Mouse (Mus musculus): Measurements from ENCODE around the gene Sesn1. TPM values are rescaled to one million over a fixed set of nuclear protein-coding genes. Genes with fewer than 3 reads are reported as not detected.
"Not testable (repeated sequence)": the region's sequence is repeated elsewhere in the genome, so short reads cannot be mapped to it uniquely, and the experiment has no call there.

The Sesn1 gene
- polyA plus RNA-seq, 1 experiment from 2014 or later, result 55.3 TPM

DNA sequence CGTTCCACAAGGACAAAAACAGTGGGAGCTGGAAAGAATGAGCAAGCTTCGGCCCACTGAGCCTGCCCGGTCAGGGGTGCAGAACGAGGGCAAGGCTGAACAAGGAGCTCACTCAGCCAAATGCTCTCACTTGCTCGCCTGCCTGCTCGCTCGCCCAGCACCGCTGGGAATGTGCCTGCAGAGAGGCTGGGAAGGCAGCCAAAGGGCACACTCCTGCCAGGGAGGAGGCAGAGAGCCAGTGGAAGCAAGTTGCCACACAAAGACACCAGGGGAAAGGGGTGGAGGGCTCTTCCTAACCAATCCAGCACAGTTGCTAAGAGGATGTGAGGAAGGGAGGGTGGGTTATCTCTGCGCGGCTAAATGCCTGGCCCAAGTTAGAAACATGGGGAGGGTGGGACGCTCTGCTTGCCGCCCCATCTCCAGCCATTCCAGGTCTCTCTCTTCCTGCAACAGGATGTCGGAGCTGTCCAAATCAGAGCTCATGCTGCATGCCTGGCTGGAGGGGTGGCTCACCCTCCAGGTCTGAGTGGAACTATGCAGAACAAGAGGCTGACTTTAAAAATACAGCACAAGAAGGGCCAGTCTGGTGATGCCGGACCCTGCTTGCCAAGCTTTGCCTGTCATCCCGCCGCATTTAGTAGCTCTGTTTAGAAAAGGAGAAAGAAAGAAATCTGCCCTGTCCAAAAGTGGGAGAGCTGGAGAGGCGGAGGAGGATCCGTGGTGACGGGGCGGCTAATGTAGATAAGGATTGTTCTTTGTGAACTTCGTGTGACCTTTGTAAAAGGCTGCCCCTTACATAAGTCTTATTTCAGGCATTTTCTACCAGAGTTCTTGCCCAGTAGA is 125.1 kb downstream of the Sesn1 start:
- H3K36me3 ChIP-seq (ENCODE audit: control insufficient read depth, insufficient read depth, low read length), result no peaks in the 10 kb centered on the region
- DNase-seq (ENCODE audit: low spot score) (peak; percentile 94), ATAC-seq (peak; percentile 80)
- peaks cover 45% of the 10 kb centered on the region for H3K4me1 ChIP-seq (ENCODE audit: control insufficient read depth, insufficient read depth, low read length)
- H3K9ac ChIP-seq (ENCODE audit: low read length), result peak overlapping the region; percentile 50
- WGBS, result 10% methylated on average over 21 of the region's 21 CpGs
- H3K9me3 ChIP-seq (replicated peaks; ENCODE audit: control insufficient read depth, low read length), result no peaks in the 10 kb centered on the region
- H3K4me3 ChIP-seq (ENCODE audit: low read depth, low read length), result no peak overlapping the region
- peak overlapping the region; percentile 47 for H3K4me2 ChIP-seq (ENCODE audit: low read length)
- no peaks in the 10 kb centered on the region for H3K27me3 ChIP-seq (replicated peaks; ENCODE audit: control insufficient read depth, insufficient read depth, low read length)
- H3K27ac ChIP-seq (ENCODE audit: low read depth, low read length), result peak overlapping the region; percentile 91

GRCm38 (mm10) chr10:41935476-41935829 is 125.7 kb downstream of the Sesn1 start:
- H3K4me1 ChIP-seq (ENCODE audit: control insufficient read depth, insufficient read depth, low read length), result peaks cover 45% of the 10 kb centered on the region
- no peaks in the 10 kb centered on the region for H3K9me3 ChIP-seq (replicated peaks; ENCODE audit: control insufficient read depth, low read length)
- H3K27ac ChIP-seq (ENCODE audit: low read depth, low read length), result peak overlapping the region; percentile 91
- H3K4me3 ChIP-seq (ENCODE audit: low read depth, low read length), result no peak overlapping the region
- no peaks in the 10 kb centered on the region for H3K36me3 ChIP-seq (ENCODE audit: control insufficient read depth, insufficient read depth, low read length)
- ATAC-seq (peak; percentile 61), DNase-seq (ENCODE audit: low spot score) (peak; percentile 86)
- peak overlapping the region; percentile 47 for H3K4me2 ChIP-seq (ENCODE audit: low read length)
- no peak overlapping the region; the same call in 1 of the 2 replicates for H3K9ac ChIP-seq (ENCODE audit: low read length)
- H3K27me3 ChIP-seq (replicated peaks; ENCODE audit: control insufficient read depth, insufficient read depth, low read length), result no peaks in the 10 kb centered on the region

GRCm38 (mm10) chr10:41936100-41936499 is 126.4 kb downstream of the Sesn1 start:
- H3K4me1 ChIP-seq (ENCODE audit: control insufficient read depth, insufficient read depth, low read length), result peaks cover 42% of the 10 kb centered on the region
- no peaks in the 10 kb centered on the region for H3K27me3 ChIP-seq (replicated peaks; ENCODE audit: control insufficient read depth, insufficient read depth, low read length)
- no peak overlapping the region for H3K4me2 ChIP-seq (ENCODE audit: low read length)
- no peak overlapping the region for H3K9ac ChIP-seq (ENCODE audit: low read length)
- no peak overlapping the region for H3K4me3 ChIP-seq (ENCODE audit: low read depth, low read length)
- H3K9me3 ChIP-seq (replicated peaks; ENCODE audit: control insufficient read depth, low read length), result no peaks in the 10 kb centered on the region
- DNase-seq (ENCODE audit: low spot score), result peak; percentile 84
- ATAC-seq, result peak; percentile 32; the same call in 1 of the 2 replicates
- peak overlapping the region; percentile 58 for H3K27ac ChIP-seq (ENCODE audit: low read depth, low read length)
- H3K36me3 ChIP-seq (ENCODE audit: control insufficient read depth, insufficient read depth, low read length), result no peaks in the 10 kb centered on the region
- WGBS, result 43% methylated on average over 4 of the region's 4 CpGs

- H3K27ac ChIP-seq (ENCODE audit: low read depth, low read length), result peak overlapping the region; percentile 58; the same call in 1 of the 2 replicates
Measured at GRCm38 (mm10) chr10:41937176-41937575, 127.4 kb downstream of the Sesn1 start.

DNA sequence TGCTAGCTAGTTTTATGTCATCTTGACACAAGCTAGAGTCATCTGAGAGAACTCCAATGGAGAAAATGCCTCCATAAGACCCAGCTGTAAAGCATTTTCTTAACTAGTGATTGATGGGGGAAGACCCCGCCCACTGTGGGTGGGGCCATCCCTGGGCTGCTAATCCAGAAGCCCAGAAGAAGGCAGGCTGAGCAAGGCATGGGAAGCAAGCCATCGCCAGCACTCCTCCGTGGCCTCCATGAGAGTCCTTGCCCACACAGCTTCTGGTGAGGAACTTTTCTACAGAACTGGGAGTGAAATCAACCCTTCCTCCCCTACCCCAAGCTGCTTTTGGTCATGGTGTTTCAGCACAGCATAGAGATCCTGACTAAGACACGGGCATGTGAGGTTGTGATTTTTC is 129.4 kb downstream of the Sesn1 start:
- Histone ChIP-seq H3K27me3 (replicated peaks; ENCODE audit: control insufficient read depth, insufficient read depth, low read length) (no peaks in the 10 kb centered on the region), H3K27ac (ENCODE audit: low read depth, low read length) (no peak overlapping the region), H3K4me3 (ENCODE audit: low read depth, low read length) (no peak overlapping the region), H3K36me3 (ENCODE audit: control insufficient read depth, insufficient read depth, low read length) (no peaks in the 10 kb centered on the region), H3K9ac (ENCODE audit: low read length) (no peak overlapping the region), H3K4me1 (ENCODE audit: control insufficient read depth, insufficient read depth, low read length) (peaks cover 31% of the 10 kb centered on the region), H3K4me2 (ENCODE audit: low read length) (no peak overlapping the region), H3K9me3 (replicated peaks; ENCODE audit: control insufficient read depth, low read length) (no peaks in the 10 kb centered on the region)
- ATAC-seq (no peak), DNase-seq (ENCODE audit: low spot score) (no peak)
- 66% methylated on average over 4 of the region's 4 CpGs for WGBS

More at GRCm38 (mm10) chr10:41937176-41937575, 127.4 kb downstream of the Sesn1 start:
- Histone ChIP-seq H3K27me3 (replicated peaks; ENCODE audit: control insufficient read depth, insufficient read depth, low read length) (no peaks in the 10 kb centered on the region), H3K4me3 (ENCODE audit: low read depth, low read length) (no peak overlapping the region), H3K36me3 (ENCODE audit: control insufficient read depth, insufficient read depth, low read length) (no peaks in the 10 kb centered on the region), H3K9me3 (replicated peaks; ENCODE audit: control insufficient read depth, low read length) (no peaks in the 10 kb centered on the region), H3K9ac (ENCODE audit: low read length) (no peak overlapping the region), H3K4me2 (ENCODE audit: low read length) (no peak overlapping the region), H3K4me1 (ENCODE audit: control insufficient read depth, insufficient read depth, low read length) (peaks cover 40% of the 10 kb centered on the region)
- 54% methylated on average over 4 of the region's 4 CpGs for WGBS
- DNase-seq (ENCODE audit: low spot score) (peak; percentile 67), ATAC-seq (no peak)

DNA sequence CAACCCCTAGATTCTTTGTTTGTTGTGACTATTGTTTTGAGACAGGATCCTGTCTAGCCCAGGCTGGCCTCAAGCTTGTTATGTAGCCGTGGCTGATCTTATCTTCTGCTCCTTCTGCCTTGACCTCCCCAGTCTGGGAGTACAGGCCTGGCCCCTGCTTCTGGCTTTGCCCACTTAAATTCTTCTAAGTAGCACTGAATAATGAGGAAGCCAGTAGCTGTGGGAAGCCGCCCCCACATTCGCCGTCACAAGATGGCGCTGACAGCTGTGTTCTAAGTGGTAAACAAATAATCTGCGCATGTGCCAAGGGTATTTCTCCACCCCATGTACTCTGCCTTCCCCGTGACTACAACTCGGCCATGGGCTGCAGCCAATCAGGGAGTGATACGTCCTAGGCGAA is 142.6 kb downstream of the Sesn1 start:
- H3K4me3 ChIP-seq (ENCODE audit: low read depth, low read length); H3K4me2 ChIP-seq (ENCODE audit: low read length); H3K9ac ChIP-seq (ENCODE audit: low read length); H3K9me3 ChIP-seq (replicated peaks; ENCODE audit: control insufficient read depth, low read length); H3K36me3 ChIP-seq (ENCODE audit: control insufficient read depth, insufficient read depth, low read length); ATAC-seq; H3K27me3 ChIP-seq (replicated peaks; ENCODE audit: control insufficient read depth, insufficient read depth, low read length); H3K27ac ChIP-seq (ENCODE audit: low read depth, low read length); DNase-seq (ENCODE audit: low spot score); H3K4me1 ChIP-seq (ENCODE audit: control insufficient read depth, insufficient read depth, low read length): not testable (repeated sequence)
- 79% methylated on average over 5 of the region's 10 CpGs for WGBS

GRCm38 (mm10) chr10:41952850-41953527 is 143.3 kb downstream of the Sesn1 start:
- no peak overlapping the region for H3K4me3 ChIP-seq (ENCODE audit: low read depth, low read length)
- no peak overlapping the region for H3K4me2 ChIP-seq (ENCODE audit: low read length)
- no peaks in the 10 kb centered on the region for H3K9me3 ChIP-seq (replicated peaks; ENCODE audit: control insufficient read depth, low read length)
- no peaks in the 10 kb centered on the region for H3K36me3 ChIP-seq (ENCODE audit: control insufficient read depth, insufficient read depth, low read length)
- H3K27me3 ChIP-seq (replicated peaks; ENCODE audit: control insufficient read depth, insufficient read depth, low read length), result no peaks in the 10 kb centered on the region
- H3K9ac ChIP-seq (ENCODE audit: low read length), result no peak overlapping the region
- DNase-seq (ENCODE audit: low spot score), result no peak
- WGBS, result 95% methylated on average over 14 of the region's 14 CpGs
- no peaks in the 10 kb centered on the region for H3K4me1 ChIP-seq (ENCODE audit: control insufficient read depth, insufficient read depth, low read length)
- H3K27ac ChIP-seq (ENCODE audit: low read depth, low read length), result no peak overlapping the region
- no peak for ATAC-seq

- Histone ChIP-seq H3K27ac (ENCODE audit: low read depth, low read length) (no peak overlapping the region), H3K36me3 (ENCODE audit: control insufficient read depth, insufficient read depth, low read length) (no peaks in the 10 kb centered on the region), H3K4me2 (ENCODE audit: low read length) (no peak overlapping the region), H3K4me3 (ENCODE audit: low read depth, low read length) (no peak overlapping the region), H3K4me1 (ENCODE audit: control insufficient read depth, insufficient read depth, low read length) (no peaks in the 10 kb centered on the region), H3K9ac (ENCODE audit: low read length) (no peak overlapping the region), H3K27me3 (replicated peaks; ENCODE audit: control insufficient read depth, insufficient read depth, low read length) (no peaks in the 10 kb centered on the region), H3K9me3 (replicated peaks; ENCODE audit: control insufficient read depth, low read length) (no peaks in the 10 kb centered on the region)
- no peak for ATAC-seq
- no peak for DNase-seq (ENCODE audit: low spot score)
- WGBS, result 94% methylated on average over 5 of the region's 5 CpGs
Measured at GRCm38 (mm10) chr10:41953528-41953864, 143.8 kb downstream of the Sesn1 start.

Data from forebrain, embryonic 14.5 days (tissue).